10 mouse cellular contexts compared by ENCODE assay signal in the genomic region with DNA sequence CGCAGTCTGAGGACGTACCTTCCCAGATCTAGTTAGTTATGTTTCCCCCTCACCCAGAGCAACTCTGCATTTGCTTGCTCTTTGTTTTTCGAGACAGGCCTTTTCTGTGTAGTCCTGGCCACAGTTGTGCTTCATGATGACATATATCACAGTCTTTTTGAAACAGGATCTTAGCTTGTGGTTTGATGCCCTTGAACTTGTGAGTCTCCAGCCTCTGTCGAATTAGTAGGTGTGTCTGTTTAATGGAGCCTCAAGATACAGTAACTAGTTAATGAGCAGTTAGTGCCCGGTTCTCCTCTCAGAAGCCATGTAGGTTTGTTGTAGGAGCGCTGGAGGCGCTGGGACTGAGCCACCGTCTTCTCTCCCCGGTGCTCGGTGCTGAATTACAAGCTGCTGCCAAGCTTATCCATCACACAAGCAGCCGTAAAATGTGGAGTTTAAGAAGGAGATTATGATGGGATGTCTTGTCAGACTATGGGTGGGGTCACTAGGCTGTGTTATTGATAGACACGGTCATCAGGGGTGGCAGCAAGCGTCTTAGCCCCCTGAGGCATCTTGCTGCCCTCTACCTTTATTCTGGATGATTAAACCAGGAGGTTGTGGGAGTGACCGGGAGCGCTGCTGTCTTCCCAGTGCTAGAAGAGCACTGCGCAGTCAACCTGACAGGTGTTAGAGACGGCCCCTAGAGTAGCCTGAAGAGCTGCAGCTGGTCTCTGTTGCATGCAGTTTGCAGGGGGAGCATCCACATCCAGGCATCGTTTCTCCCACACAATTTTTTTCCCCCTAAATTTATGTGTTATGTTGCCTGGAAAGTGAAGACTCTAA. TPM values are rescaled to one million over a fixed set of nuclear protein-coding genes. Genes with fewer than 3 reads are reported as not detected.
DNase-seq lines count a peak whose midpoint lies in the region; ATAC-seq and TF ChIP-seq lines count a peak whose summit lies in the region.
"Had no signal": no experiment of that assay in that cellular context is flagged by ENCODE, and none has a peak within 500 bp of the region (broad histone marks: within the 10 kb centered on the region; RNA-seq: fewer than 3 reads in every experiment).

No protein-coding gene starts in this region.

- no peak overlapping the region for H3K4me3 ChIP-seq in layer of hippocampus, adult 2 months
- H3K4me3 ChIP-seq in bone marrow, adult 2 months (replicated peaks; ENCODE audit: control insufficient read depth, low read depth, low read length) = no peak overlapping the region
- peak overlapping the region; percentile 35 for H3K4me3 ChIP-seq in liver, embryonic 12.5 days

- H3K4me2 ChIP-seq in liver, embryonic 12.5 days = peak overlapping the region; percentile 72

- TF ChIP-seq POLR2A in bone marrow, adult 2 months (IDR thresholded peaks at IDR 0.05; ENCODE audit: borderline replicate concordance, control insufficient read depth, low read depth, low read length) = no peak

- 57% methylated on average over 18 of the region's 18 CpGs for WGBS in bone marrow, adult 2 months
- 34% methylated on average over 18 of the region's 18 CpGs for WGBS in liver, embryonic 12.5 days (ENCODE audit: insufficient replicate concordance)

- no peaks in the 10 kb centered on the region for H3K9me3 ChIP-seq in liver, embryonic 12.5 days (replicated peaks)

- 0 out of 2 replicates have a peak overlapping the region, but pooled peaks have one; percentile 18 for H3K27ac ChIP-seq in layer of hippocampus, adult 2 months
- peak overlapping the region; percentile 60 for H3K27ac ChIP-seq in bone marrow, adult 2 months (ENCODE audit: control insufficient read depth, insufficient read depth, low read depth, low read length, poor library complexity)
- peak overlapping the region; percentile 95 for H3K27ac ChIP-seq in liver, embryonic 12.5 days

- DNase-seq in adrenal gland, adult 2 months = peak; percentile 24
- no peak for DNase-seq in adrenal gland, postnatal 14 days
- DNase-seq in layer of hippocampus, adult 2 months (ENCODE audit: low spot score in 2 of 2) = no peak
- DNase-seq in layer of hippocampus, adult 11-12 months (ENCODE audit: low spot score) = no peak
- DNase-seq in cerebellum, adult 18-20 months = no peak
- DNase-seq in cerebellum, postnatal 4 days (ENCODE audit: low spot score in 2 of 2) = no peak
- DNase-seq: gastrocnemius, postnatal 25 days; thymus, postnatal 4 days had no signal

- H3K4me1 ChIP-seq in bone marrow, adult 2 months (ENCODE audit: control insufficient read depth, insufficient read depth, low read length) = peaks cover 14% of the 10 kb centered on the region
- peaks cover 81% of the 10 kb centered on the region for H3K4me1 ChIP-seq in liver, embryonic 12.5 days

- no peaks in the 10 kb centered on the region for H3K27me3 ChIP-seq in liver, embryonic 12.5 days (replicated peaks)

- ATAC-seq in liver, embryonic 12.5 days = peak; percentile 84

- H3K9ac ChIP-seq in liver, embryonic 12.5 days = peak overlapping the region; percentile 50

- no peaks in the 10 kb centered on the region for H3K36me3 ChIP-seq in liver, embryonic 12.5 days

- no peak for TF ChIP-seq CTCF in layer of hippocampus, adult 2 months (conservative IDR thresholded peaks at IDR 0.05)
- no peak for TF ChIP-seq CTCF in bone marrow, adult 2 months (IDR thresholded peaks at IDR 0.05; ENCODE audit: control insufficient read depth, insufficient read depth, low read length)

RNA-seq across cellular contexts. Expression of a gene that starts 28.1 kb away (rescaled TPM):
- total RNA-seq in adrenal gland, adult 2 months (2021) = 10 to 100 TPM; 34.8 to 59.0 TPM
- 21.8 and 22.9 TPM in 2 replicates for polyA plus RNA-seq in adrenal gland, adult 2 months (2012; rRNA removed)
- 34.9 and 40.8 TPM in 2 replicates for total RNA-seq in adrenal gland, postnatal 14 days (2021)
- total RNA-seq in layer of hippocampus, adult 2 months (2021) = 100 to 1,000 TPM; 476 to 514 TPM
- 0.95 and 1.2 TPM in 2 replicates for polyA plus RNA-seq in bone marrow, adult 2 months (2011; ENCODE audit: insufficient read depth, insufficient read length, low replicate concordance, missing spikeins)
- polyA plus RNA-seq in liver, embryonic 12.5 days (2016; fragmentation: Nextera tagmentation; extraction: Ambion mirVana) = 0.10 and 0.13 TPM in 2 replicates

Comparison
In these comparisons a context has a peak if more than half of its experiments do, and no peak if none do; other contexts are left out.
1. H3K27ac ChIP-seq: peak in every context shown above with its lines; median percentile 95 in liver, embryonic 12.5 days; 60 in bone marrow, adult 2 months; 18 in layer of hippocampus, adult 2 months.
2. RNA of a gene that starts 28.1 kb away (total RNA-seq): 476 to 514 TPM in layer of hippocampus, adult 2 months; 34.8 to 59.0 TPM in adrenal gland, adult 2 months and 34.9 to 40.8 TPM in adrenal gland, postnatal 14 days; every median in the first group is over 4 times any median in the second.